Mouse (Mus musculus) c-Kit-positive CD71-negative TER-119-negative erythroid progenitor cells, embryonic 14.5 days (primary cell): ENCODE measurements around the gene Smarcc2.

ENCODE experiments used
- DNase-seq: peaks from one replicate; pipeline ENCODE4 v3.0.0-alpha.2; 2013; ENCODE audit warnings: low read depth

The Smarcc2 gene

DNA sequence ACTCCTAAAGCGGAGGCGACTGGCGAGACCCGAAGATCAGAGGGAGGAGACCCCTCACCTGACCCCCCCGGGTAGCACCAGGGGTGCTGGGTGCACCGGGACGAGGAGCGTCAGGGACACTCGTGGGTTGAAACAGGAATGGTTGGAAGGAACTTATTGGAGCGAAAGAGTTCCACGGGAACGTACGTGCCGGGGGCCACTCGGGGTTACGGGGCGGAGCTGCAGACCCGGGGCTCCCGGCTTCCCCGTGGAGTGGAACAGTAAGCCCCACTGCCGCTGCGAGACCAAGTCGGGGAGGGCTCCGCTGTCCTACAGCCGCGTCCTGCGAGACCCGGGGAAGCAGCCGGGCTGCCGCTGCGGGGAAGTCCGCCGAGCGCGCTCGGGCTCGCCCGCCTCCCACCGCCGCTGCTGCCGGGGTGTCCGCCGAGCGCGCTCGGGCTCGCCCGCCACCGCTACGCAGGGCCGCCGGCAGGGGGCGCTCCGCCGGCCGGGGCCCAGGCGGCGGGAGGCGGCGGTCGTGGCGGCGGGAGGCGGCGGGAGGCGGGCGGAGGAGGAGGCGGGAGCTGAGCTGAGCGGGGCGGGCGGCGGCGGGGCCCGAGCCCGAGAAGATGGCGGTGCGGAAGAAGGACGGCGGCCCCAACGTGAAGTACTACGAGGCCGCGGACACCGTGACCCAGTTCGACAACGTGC is at the start of gene Smarcc2:
Smarcc2 (plus strand) TSS at position 530 of the 690 bp plus-strand sequence.
- DNase-seq: no peak

DNA sequence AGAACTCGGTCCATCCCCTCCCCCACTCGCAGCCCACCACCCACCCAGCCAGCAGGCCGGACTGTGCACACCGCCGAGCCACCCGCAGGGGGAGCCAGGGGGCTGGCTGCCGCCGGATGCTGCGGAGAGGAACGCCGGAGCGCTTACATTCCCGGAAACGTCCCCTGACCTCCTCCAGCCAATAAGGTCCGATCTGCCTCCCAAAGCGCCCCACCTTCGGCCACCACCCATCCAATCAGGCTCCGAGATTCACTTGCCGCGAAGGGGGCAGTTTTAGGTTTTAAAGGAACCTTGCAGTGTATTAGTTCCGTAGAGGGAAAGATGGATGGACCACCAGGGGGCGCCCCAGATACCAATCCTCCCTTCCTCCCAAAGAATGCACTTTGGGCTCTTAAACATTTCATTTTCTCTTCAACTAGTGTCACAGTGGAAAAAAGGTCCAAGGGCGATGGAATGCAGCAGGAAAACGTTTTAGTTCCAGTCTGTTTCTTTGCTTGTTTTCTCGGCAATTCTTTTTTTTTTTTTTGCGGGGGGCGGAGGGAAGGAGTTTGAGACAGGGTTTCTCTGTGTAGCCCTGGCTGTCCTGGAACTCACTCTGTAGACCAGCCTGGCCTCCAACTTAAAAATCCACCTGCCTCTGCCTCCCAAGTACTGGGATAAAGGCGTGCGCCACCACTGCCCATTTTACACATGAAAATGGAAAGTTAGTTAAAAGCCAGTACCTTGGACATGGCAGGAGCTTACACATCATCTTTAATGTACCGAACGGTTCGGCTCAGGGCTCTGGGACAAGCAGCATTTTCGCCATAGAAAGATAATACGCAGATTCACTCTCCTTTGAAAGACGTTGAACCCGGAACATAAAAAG is 49.1 kb upstream of the Smarcc2 start:
- DNase-seq: peak; percentile 97

DNA sequence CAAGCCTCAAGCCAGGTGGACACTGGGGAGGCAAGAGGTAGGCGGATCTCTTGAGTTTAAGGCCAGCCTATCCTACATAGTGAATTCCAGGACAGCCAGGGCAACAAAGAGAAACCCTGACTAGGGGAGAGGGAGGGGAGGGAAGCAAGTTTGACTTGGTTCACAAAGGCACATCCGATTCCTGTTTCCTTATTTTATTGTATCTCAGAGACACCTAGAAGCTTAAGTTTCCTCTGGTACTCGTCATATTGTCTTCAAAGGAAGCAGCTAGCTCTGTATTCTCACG is 48.5 kb upstream of the Smarcc2 start:
- no peak for DNase-seq

DNA sequence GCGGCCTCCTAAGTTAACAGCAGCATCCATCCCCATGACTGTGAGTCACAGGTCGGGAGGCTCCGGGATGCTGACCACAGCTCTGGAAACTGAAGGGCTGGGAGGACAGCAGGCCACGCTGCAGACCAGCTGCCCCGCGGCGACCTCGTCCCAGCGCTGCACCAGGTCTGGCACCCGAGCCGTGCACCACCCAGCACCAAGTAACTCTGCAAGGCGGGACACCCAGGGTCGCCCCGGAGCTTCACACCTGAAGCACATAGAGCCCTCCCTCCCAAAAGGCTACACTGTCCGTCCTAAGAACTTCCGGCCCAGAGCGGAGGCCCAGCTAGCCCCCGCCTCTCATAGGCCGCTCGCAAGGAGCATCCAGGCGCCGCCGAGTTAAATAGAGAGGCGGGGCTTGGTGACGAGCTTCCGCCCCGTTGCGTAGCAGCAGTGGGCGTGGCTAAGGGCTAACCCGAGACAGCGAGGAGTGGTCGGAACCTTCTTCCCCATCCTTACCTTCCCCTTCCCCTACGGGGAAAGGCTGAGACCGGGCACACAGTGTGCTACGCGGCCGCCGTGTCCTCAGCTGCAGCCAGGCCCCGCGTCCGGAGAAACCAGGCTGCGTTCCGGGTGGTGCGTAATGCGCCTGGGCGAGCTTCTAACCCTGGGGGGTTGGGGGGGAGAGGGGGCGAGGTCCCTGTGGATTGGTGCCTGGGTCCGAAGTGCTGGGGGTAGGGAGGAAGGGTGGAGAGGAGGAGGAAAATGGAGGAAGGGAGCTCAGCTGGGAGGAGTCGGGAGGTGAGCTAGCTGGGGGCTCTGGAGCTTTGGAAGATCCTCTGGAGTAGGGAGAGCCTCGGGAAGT is 47.6 kb upstream of the Smarcc2 start, which contains the start of the genes Nabp2 and Rnf41:
Nabp2 (minus strand) TSS at position 282 of the 844 bp plus-strand sequence.
Rnf41 (plus strand) TSS at position 447 of the 844 bp plus-strand sequence.
- DNase-seq: peak; percentile 98

DNA sequence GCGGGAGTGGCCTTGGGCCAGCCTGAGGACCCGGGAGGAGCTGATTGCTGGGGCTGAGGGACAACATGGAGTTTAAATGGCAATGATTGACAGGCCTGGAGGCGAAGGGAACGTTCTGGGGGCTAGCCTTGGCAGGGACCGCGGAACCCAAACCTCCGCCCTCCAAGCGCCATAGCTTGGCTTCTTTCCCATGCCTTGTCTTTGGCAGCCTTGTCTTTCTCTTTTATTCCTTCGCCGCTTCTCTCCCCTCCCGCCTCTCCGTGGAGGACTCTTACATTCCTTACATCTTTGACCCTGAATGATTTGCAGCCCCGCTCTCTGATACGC is 47.0 kb upstream of the Smarcc2 start:
- no peak for DNase-seq

DNA sequence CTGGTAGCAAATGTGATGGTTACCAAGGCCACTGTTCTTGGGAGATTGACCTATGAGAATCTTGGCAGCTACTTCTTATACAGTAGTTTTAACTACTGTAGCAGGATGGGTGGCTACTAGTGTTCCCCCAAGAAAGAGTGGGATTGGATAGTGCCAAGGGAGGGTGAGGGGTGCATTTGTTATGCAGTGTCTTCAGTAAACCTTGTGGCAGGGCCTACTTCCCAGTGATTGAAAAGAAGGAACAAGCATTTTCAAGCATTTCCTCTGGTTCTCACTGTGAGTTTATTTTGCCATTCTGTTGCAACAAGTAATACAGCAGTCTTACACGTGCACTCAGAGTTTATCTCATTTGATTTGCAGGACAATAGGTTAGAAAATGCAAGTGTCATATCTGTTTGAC is 46.5 kb upstream of the Smarcc2 start:
- no peak for DNase-seq

DNA sequence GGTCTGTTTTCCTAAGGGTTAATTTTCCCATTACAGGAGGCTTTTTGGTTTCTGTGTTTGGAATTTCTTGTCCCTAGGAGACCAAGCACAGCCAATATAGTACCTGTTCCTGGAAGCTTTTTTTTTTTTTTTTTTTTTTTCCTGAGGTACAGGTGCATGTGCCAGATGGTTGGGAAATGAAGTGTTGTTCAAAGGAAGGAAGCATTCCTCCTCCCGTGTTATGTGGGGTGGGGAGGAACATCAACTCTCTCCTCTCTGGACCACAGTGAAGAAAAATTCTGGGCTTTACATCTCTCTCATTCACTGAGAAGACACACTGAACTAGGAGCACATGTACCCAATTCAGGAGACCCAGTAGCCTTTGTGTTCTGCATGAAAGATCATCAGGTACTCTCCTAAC is 46.0 kb upstream of the Smarcc2 start:
- no peak for DNase-seq

DNA sequence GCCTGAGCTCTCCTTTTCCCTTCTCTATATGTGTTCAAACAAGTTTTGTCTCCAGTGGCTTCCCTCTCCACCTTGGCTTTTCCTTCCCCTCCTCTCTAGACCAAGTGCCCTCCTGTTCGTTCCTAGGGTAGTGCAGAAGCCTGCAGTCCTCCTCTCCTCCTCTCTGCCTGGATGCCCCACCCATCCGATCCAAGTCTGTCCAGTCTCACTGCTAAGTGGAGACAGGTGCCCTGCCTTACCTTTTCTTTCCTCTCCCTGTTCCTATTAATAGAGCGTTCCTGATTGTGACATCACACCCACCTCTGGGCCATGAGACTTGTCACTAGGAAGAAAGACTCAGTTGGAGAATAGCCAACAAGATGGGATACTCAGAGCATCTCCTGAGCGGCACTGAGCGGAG is 44.2 kb upstream of the Smarcc2 start:
- DNase-seq: no peak

DNA sequence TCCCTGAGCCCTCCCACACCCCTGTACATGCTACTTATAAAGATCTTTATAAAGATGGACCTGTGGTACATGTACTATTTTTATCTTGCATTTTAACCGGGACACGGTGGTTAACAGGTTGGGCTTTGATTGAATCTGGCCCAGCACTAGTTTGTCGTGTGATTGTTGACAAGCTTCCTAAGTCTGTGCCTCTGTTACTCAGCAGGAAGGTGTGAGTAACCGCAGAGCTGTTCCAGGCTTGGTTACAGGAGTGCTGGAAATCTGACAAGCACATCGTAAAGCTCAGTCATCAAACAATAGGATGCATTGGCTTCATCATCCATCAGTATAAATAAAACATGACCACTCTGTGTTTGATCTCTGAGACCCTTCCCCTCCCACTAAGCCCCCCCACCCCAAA is 36.6 kb upstream of the Smarcc2 start:
- DNase-seq: no peak

DNA sequence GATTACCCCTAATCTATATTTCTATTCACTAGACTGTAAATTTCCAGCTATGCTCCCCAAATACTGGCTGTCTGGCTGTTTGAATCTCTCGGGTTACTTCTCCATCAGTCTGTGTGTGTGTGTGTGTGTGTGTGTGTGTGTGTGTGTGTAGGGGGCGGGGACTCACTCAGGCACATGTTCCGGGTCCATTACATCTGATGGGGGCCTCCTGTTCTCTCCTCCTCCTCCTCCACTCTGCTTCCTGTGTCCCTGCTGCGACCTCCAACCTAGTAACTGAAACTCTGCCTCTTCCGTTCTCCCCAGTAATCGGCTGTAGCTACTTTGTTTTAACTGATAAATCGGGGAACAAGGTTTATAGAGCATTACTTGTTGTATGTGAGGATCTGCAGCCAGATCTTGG is 34.4 kb upstream of the Smarcc2 start:
- no peak for DNase-seq

DNA sequence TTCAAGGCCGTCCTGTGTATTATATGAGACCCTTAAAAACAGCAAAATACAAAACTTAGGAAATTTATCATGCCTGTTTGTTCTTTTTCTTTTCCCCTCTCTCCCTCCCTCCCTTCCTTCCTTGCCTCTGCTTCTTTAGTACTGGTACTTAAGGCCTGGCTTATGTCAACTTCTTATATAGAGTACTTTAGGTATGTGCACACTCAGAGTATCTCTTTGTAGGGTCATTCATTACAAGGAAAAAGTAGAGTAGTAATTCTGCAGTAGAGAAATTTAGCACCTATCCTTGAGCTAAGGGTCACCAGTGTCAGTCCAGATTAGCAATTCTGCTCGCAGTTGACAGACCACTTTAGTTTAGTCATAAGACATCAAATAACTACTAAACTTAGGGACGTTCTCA is 33.8 kb upstream of the Smarcc2 start:
- DNase-seq: no peak

DNA sequence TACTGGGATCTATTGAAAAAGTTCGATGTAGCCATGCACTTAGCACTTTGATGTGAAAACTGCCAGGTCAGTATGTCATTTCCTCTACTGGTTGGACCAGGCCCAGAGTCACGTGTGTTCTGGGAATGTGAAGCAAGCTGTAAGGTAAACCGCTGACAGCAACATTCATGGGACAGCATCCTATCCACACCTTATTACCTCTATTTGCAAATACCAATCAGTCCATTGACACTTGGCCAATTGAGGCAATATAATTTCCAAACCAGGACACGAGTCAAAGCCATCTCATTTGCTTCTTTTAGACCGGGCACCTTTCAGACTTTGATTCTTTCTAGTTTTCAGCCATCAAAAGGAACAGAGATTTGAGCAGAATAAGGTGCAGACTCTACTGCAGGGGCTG is 30.0 kb upstream of the Smarcc2 start:
- no peak for DNase-seq

DNA sequence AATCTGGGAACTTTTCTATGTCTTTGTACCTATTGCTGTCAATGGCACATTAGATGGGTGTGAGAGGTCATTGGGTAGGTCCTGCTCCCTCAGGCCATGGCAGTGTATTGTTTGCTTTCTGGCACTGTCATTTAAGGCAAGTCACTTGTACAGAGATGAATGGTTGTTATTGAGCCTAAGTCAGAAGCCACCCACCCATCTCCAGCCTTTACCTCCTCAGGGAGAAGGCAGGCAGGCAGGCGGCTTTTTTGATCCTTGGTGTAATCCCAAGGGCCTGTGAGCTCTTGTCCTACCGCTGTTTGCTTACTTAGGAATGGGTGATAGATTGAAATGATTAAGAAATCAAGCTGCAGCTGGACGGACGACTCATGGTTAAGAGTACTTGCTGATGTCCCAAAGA is 29.6 kb upstream of the Smarcc2 start:
- DNase-seq: no peak

DNA sequence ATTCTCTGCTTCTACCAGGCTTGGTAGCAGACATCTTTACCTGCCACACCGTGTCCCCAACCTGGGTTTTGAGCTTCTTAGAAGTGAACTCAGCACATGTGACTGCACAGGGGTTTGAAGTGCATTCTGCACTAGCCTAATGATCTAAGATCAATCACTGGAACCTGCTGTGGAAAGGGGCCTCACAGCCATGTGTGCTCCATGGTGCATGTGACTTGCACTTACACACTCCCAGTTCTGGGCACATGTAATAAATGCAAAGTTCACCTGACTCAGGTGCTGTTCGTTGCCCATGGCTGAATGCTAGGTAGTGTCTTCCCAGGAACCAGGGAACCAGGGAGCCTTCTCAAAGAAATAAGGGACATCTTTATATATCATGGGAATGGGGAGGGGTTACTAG is 25.6 kb upstream of the Smarcc2 start:
- DNase-seq: no peak

DNA sequence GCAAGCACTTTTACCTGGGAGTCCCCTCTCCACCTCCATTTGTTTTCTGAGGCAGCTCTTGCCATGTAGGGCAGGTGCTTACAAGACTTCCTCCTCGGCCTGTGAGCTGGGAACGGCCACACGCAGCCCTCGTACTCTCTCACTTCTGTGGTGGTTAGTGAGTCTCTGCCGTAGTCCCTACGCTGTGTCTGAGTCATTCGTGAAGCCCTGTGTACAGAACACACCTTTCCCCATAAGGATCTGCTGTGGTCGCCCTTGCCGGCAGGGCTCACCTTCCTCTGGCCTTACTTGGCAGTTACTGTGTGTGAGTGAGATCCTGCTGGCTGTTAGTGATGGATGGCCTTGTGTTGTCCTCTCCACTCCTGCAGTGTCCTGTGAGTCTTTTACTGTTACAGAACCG is 24.4 kb upstream of the Smarcc2 start:
- DNase-seq: no peak

DNA sequence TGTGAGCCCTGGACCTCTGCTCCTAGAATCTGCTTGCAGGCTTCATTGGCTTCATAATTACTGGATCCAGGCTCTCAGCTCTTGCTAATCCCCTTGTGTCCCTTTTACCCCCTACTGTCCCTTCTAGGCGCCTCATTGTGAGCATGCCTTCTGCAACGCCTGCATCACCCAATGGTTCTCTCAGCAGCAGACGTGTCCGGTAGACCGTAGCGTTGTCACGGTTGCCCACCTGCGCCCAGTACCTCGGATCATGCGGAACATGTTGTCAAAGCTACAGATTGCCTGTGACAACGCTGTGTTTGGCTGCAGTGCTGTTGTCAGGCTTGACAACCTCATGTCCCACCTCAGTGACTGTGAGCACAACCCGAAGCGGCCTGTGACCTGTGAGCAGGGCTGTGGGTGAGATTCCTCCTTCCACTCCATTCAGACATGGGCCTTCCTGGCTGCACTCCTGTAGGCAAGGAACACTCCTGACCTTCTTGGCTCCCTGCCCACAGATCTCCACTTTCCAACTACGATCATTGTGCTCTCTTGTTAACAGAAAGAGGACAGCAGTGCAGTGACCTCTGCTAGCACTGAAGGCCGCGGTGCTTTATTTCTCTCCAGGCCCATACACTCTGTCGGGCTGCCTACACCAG is 23.7 kb upstream of the Smarcc2 start:
- DNase-seq: no peak

DNA sequence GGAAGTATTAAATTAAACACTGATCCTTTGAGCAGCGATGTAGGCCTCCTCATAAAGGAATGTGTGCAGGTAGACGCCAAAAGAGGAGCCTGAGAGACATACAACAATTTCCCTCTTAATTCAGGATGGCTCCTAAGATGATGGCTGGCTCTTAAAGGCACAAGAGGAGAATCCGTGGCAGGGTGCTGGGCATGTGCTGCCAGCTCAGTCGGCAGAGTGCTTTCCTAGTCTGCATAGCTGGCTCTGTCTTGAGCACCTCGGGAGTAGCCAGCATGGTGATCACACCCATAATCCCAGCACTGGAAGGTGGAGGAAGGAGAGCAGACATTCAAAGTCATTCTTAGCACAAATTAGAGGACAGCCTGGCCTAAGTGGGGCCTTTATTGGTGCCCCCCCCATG is 23.2 kb upstream of the Smarcc2 start:
- no peak for DNase-seq

DNA sequence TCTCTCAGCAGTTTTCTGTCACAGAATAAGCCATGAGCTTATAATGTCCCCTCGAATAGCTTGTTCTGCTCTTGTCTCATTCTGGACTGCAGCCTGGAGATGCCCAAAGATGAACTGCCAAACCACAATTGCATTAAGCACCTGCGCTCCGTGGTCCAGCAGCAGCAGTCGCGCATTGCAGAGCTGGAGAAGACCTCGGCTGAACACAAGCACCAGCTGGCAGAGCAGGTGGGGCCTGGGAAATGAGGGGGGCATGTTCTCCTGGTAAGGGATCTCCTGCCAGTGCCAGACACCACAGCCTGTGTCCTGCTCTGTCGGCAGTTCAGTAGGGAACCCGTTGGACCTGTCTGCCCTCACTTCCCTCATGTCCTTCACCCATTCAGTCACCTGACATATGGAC is 22.7 kb upstream of the Smarcc2 start:
- no peak for DNase-seq

DNA sequence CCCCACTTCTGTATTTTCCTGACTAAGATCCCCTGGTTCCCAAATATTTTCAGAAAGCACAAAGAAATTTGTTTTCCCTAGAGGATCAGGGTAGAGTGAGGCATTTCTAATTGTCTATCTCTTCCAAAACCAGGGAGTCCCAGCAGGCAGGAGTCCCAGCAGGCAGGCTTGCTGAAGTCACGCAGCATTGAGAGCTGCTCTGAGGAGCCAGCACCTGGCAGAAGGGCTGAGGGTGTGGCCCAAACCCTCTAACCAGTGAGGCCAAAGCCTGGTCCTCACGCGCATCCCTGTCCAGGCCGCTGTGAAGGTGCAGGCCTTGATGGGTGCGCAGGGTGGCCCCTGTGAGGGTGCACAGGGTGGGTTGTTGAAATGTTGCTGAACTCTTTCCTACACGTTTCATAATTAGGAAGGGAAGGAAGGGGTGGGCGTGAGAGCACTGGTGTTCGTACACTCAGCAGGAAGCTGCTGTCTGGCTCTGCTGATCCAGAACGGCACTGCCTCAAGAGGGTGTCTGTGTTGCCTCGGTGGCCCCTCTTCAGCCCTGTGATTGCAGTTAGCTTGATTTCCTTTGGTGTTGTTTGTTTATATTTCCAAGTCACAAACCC is 20.3 kb upstream of the Smarcc2 start:
- DNase-seq: no peak

DNA sequence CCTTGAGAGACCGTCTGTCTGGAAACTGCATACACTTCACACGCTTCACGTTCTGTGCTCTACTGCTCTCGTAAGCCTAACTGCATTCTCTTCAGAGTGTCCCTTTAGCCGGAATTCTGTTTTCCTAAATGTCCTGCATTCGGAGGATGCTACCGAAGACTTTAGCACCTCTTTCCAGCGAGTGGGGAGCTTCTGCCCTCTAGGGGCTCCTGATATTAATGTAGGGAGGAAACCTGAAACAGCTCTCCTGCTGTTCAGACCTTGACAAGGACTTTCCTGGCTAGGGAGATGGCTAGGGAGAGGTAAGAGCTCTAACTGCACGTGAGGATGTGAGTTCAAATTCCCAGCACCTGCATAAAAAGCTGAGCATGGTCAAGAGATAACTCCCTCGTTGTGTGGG is 18.6 kb upstream of the Smarcc2 start:
- no peak for DNase-seq

DNA sequence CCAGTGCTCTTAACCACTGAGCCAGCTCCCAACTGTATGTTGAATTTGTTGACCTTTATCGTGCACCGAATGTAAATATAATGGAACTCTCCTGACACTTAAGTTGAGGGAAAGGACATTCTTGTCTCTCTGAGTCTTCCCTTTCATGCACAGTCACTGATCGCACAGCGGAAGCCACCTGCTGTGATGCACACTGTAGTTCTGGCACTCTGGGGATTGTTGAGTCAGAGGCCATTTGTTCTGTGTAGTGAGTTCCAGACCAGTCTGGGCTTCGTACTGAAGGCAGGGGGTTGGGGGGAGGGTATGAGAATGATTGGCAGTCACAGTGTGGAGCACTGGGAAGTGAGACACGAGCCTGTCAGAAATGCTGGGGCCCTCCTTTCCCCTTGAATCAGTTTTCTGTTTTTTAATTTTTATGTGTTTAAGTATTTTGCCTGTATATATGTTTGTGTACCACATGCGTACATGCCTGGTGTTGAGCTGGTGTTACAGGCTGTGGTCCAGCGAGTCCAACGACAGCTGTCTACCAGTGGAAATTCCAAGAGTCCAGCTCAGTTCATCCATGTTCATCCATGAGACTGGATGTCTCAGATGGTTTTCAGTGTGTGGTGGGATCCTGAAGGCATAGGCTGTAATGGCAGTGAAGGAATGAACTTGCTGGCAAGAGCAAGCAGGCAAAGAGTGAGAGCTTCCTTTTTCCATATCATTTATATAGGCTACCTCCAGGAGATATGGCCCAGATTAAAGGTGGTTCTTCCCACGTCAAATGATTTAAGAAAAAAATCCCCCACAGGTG is 17.5 kb upstream of the Smarcc2 start:
- DNase-seq: no peak
